Mouse (Mus musculus) embryonic facial prominence, embryonic 10.5 days (tissue): ENCODE measurements around the gene Lmf2. TPM values are rescaled to one million over a fixed set of nuclear protein-coding genes. Genes with fewer than 3 reads are reported as not detected.
A peak's percentile ranks its signal among the peaks of the same experiment; 100 is the strongest.

Experiments used
- DNase-seq: peaks from one replicate; pipeline ENCODE4 v3.0.0-alpha.2; 2017; ENCODE audit warnings: low spot score
- H3K27ac ChIP-seq: fragments of 300-500 bp; sonication (generic); replicated peaks from 2 replicates; pipeline ENCODE4 v1.5.1; 2016; ENCODE audit warnings: mild to moderate bottlenecking
- H3K27me3 ChIP-seq: fragments of 300-500 bp; sonication (generic); replicated peaks from 2 replicates; pipeline ENCODE4 v1.6.1; 2016; ENCODE audit warnings: low read depth, mild to moderate bottlenecking; ENCODE audit not compliant: poor library complexity, severe bottlenecking
- H3K36me3 ChIP-seq: fragments of 300-500 bp; sonication (generic); replicated peaks from 2 replicates; pipeline ENCODE4 v1.6.1; 2016; ENCODE audit warnings: mild to moderate bottlenecking, moderate library complexity
- H3K4me1 ChIP-seq: fragments of 300-500 bp; sonication (generic); 2 replicates; pipeline ENCODE4 v1.6.1; 2016
- H3K4me3 ChIP-seq: fragments of 300-500 bp; sonication (generic); 2 replicates; pipeline ENCODE4 v1.5.1; 2016; ENCODE audit warnings: mild to moderate bottlenecking, moderate library complexity
- H3K9me3 ChIP-seq: fragments of 300-500 bp; sonication (generic); 2 replicates; pipeline ENCODE4 v1.6.1; 2016; ENCODE audit warnings: mild to moderate bottlenecking
- WGBS: fragments of 180-500 bp; shearing (Covaris S2); methylation state at CpG from one replicate; pipeline ENCODE4 v1.1.7; 2016; 5-methylcytosine and 5-hydroxymethylcytosine counted together
- polyA plus RNA-seq: library from polyadenylated mRNA; unstranded; fragments of >200 nt; fragmentation: Nextera tagmentation; extraction: Ambion mirVana; gene quantifications from 2 replicates; pipeline ENCODE4 v1.2.1, GENCODE M21; 2016

The Lmf2 gene
- polyA plus RNA-seq, 1 experiment from 2014 or later: 49.1 TPM

DNA sequence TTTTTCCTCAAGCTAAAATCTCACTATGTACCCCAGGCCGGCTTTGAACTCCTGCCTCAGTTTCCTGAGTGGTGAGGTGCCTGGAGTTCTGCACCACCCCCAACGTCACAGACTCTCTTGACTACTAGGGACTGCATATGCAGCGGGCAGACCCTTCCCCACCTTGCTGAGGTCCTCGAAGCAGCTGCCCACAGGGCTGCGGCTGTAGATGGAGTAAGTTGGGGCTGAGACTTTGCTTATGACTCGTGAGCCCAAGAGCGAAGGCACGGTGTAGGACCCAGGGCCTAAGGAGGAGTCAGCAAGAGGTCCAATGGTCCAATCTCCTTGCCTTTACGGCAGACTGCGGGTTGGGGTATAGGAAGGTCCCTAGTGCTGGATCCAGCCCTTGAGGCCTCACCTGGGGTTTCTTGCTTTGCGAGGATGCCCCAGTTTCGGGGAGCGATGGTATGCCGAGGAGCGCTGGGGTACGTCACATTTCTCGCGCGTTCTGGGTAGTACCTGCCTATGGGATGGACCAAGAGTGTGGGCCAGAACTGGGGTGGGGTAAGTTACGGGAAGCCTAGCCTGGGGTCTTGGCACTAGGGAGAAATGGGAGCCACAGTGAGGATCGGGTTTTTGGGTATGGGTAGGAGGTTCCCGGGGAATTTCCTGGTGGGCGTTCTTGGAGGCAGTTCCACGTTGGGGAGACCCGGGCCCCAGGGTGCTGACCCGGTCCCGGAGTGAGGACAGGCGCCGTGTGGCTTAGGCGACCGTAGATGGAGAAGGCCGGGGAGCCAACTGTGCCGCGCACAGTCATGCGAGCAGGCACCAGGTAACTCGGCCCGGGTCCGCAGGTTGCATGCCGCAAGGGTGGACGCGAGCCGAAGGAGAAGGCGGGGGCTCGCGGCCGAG, 22.7 kb upstream of the Lmf2 start:
- Histone ChIP-seq H3K27ac (peak overlapping the region; percentile 36; the same call in 1 of the 2 replicates), H3K27me3 (peaks cover 85% of the 10 kb centered on the region), H3K4me3 (peak overlapping the region; percentile 53), H3K4me1 (peaks cover 47% of the 10 kb centered on the region), H3K36me3 (no peaks in the 10 kb centered on the region), H3K9me3 (no peaks in the 10 kb centered on the region)
- DNase-seq: peak; percentile 25
- 10% methylated on average over 46 of the region's 46 CpGs for WGBS

DNA sequence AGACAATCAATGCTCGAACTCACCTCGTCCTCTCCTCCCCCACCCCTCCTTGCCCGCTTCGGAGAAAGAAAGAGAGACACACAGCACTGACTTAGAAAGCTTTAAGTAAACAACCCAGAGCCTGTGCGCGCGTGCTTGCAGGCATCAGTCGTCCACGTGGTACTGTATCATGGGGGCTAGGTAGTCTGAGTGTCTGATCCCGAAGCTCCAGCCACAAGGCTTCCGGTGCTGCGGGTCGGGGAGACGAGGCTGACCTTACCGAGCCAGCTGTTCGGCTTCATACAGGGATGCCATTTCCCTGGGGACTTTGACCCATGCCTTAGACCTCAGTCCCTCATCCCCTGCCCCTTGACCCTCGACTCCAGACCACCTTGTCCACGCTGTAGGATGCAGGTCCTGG, 21.9 kb upstream of the Lmf2 start:
- peaks cover 55% of the 10 kb centered on the region for H3K4me1 ChIP-seq
- peaks cover 79% of the 10 kb centered on the region for H3K27me3 ChIP-seq
- H3K36me3 ChIP-seq: peaks cover 6% of the 10 kb centered on the region
- no peaks in the 10 kb centered on the region for H3K9me3 ChIP-seq
- 5% methylated on average over 18 of the region's 18 CpGs for WGBS
- no peak overlapping the region for H3K27ac ChIP-seq
- peak overlapping the region; percentile 32 for H3K4me3 ChIP-seq
- DNase-seq: peak; percentile 37

DNA sequence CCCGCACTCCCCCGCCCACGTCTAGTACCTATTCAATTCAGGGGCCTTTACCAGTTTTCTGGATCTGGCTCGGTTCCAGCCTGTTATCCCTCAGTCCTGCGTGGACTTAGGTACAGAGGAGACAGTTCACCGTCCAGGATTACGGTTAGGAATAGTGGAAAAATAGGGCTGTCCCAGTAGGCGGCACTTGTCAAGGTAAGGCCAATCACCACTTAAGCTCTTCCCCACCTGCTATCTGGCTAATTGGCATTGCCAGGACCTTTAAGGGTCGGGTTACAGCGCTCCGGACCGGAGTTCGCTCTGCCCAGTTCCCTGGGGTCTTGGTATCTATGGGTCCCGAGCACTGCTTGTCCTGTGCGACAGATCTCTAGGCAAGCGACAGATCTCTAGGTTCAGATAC, 21.5 kb upstream of the Lmf2 start, which contains the start of gene Tymp:
Tymp (minus strand) TSS at position 83 of the 400 bp plus-strand sequence.
- Histone ChIP-seq H3K4me3 (peak within 1 kb of the TSS; percentile 32), H3K9me3 (no peaks in the 10 kb centered on the region), H3K27ac (no peak within 1 kb of the TSS), H3K4me1 (peaks cover 59% of the 10 kb centered on the region), H3K27me3 (peaks cover 74% of the 10 kb centered on the region), H3K36me3 (peaks cover 10% of the 10 kb centered on the region)
- 15% methylated on average over 16 of the region's 16 CpGs for WGBS
- DNase-seq: no peak

DNA sequence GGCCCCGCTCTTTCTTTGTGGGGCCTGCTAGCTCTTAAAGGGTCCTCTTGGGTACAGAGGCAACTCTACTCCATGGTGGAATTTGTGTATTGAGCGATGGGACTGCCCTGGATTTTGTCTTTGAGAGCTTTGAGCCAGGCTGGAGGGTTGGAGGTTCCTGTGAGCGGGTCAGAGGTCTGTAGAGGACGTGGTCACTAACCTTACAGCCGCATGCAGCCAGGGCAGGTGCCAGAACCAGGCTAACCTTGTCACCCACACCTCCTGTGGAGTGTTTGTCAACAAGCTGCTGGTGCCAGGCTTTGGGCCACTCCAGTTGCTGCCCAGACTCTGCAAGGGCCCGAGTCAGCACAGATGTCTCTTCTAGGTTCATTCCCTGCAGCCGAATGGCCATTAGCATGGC, 20.6 kb upstream of the Lmf2 start:
- no peak overlapping the region for H3K27ac ChIP-seq
- H3K9me3 ChIP-seq: no peaks in the 10 kb centered on the region
- H3K27me3 ChIP-seq: peaks cover 65% of the 10 kb centered on the region
- WGBS: 82% methylated on average over 7 of the region's 7 CpGs
- peaks cover 60% of the 10 kb centered on the region for H3K4me1 ChIP-seq
- no peak for DNase-seq
- no peak overlapping the region for H3K4me3 ChIP-seq
- peaks cover 19% of the 10 kb centered on the region for H3K36me3 ChIP-seq

DNA sequence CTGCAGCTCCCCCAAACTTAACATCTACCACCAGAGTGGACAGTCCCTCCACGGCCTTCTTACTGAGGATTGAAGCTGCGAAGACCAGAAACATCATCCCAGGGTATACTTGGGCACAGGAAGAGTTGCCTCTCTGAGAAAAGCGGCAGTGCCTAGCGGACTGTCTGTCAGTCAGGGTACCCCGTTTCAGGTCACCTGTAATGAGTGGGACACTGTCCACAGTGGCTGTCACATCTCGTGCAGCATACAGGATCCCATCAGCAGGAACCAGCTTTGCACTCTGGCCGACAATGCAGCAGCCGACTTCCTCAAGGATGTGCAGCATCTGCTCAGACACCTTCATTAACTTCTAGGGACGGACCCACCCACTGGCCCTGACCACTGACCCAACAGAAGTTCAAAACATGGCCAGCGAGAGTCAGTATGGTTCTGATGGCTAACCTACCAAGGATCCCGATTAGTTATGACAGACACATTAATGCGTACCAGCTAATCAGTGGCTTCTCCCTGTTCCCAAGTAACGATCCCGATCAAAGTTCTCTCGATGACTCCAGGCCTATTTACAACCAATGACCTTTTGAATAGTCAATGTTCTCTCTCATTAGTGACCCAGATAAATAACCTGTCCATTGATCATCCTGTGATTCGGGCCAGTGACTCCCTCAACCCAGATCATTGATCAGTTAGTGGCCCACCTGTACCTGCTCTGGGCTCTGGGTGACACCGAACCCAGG, 19.5 kb upstream of the Lmf2 start:
- DNase-seq: no peak
- Histone ChIP-seq H3K27me3 (peaks cover 55% of the 10 kb centered on the region), H3K27ac (no peak overlapping the region), H3K4me1 (peaks cover 60% of the 10 kb centered on the region), H3K36me3 (peaks cover 30% of the 10 kb centered on the region), H3K9me3 (no peaks in the 10 kb centered on the region), H3K4me3 (peak overlapping the region; percentile 73)
- WGBS: 92% methylated on average over 17 of the region's 17 CpGs

DNA sequence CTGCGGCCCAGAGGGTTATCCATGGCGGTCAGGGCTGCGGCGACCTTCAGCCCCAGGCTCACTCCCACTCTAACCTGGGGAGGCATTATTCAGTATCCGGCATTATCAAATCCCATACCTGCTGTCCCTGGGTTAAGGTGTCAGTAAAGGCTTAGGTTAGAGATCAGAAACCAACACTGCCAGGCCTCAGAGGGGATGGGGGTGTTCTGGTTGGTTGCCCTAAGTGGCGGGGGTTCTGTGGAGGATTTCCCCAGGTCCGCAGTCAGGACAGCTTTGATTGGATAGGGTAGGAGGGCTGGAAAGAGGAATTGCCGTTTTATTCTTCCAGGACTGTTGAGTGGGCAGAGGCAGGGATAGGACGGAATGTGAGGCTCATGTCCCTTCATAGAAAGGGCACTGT, 18.9 kb upstream of the Lmf2 start:
- Histone ChIP-seq H3K4me1 (peaks cover 58% of the 10 kb centered on the region), H3K27ac (peak overlapping the region; percentile 94), H3K9me3 (no peaks in the 10 kb centered on the region), H3K4me3 (peak overlapping the region; percentile 73), H3K27me3 (peaks cover 48% of the 10 kb centered on the region), H3K36me3 (peaks cover 36% of the 10 kb centered on the region)
- WGBS: 46% methylated on average over 9 of the region's 9 CpGs
- DNase-seq: no peak

DNA sequence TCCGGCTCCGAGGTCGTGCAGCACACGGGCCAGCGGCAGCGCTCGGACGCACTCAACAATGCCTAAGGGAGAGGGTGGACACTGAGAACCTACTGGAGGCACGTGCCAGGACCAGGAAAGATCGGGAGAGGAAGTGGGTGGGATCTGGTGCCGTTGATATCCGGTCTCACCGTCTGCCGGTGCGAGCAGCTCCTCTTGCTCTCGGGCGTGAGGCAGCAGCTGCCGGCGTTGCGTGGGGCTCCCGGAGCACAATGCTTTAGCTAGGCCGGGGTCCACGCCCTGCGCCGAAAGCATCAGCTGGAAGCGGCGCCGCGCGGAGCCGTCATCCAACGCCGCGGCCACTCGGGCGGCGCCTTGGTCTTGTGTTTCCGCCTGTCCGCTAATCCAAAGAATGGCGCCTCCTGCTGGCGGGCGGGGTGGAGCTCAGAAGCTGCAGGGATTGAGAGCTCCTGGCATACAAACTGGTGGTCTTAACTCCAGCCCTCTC, 18.3 kb upstream of the Lmf2 start, which contains the start of gene Sco2:
Sco2 (minus strand) TSS at position 85 of the 487 bp plus-strand sequence.
- peaks cover 41% of the 10 kb centered on the region for H3K36me3 ChIP-seq
- peaks cover 52% of the 10 kb centered on the region for H3K4me1 ChIP-seq
- H3K27me3 ChIP-seq: peaks cover 43% of the 10 kb centered on the region
- peak; percentile 96 for DNase-seq
- peak within 1 kb of the TSS; percentile 94 for H3K27ac ChIP-seq
- peak within 1 kb of the TSS; percentile 73 for H3K4me3 ChIP-seq
- no peaks in the 10 kb centered on the region for H3K9me3 ChIP-seq
- under 1% methylated on average over 42 of the region's 42 CpGs for WGBS

DNA sequence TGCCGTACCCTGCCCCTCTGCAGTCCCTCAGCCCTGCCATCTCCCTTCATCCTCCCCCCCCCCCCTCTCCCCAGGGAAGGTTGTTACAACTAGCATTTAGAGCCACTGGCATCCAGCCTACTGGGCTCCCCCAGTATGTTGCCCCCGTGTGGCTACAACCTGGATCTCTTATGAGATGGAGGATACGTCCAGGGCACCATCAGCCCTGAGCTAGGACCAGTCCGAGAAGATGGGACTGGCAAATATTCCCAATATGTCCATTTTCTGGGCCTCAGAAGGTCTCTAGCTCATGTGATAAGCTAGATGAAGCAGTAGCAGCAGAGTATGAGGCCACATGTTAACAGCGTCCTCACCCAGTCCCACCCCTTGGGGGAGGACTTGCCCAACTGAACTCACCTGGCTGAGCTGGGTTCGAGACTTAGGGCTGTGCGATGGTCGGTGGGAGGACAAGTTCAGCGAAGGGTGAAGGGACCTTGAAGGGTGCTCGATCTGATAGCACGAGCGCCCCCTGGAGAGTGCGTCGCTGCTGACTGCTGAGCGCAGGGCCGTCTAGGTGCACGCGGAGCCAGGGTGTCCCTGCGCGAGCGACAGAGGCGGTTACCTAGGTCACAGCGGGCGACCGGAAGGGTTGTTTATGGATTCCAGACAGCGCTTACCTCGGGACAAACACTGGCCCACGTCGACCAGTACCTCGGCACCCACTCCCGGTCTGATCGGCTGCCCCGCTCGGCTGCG, 17.7 kb upstream of the Lmf2 start:
- peak; percentile 86 for DNase-seq
- Histone ChIP-seq H3K4me3 (peak overlapping the region; percentile 73), H3K27me3 (peaks cover 37% of the 10 kb centered on the region), H3K36me3 (peaks cover 48% of the 10 kb centered on the region), H3K27ac (peak overlapping the region; percentile 94), H3K9me3 (no peaks in the 10 kb centered on the region), H3K4me1 (peaks cover 46% of the 10 kb centered on the region)
- WGBS: 2% methylated on average over 35 of the region's 35 CpGs

DNA sequence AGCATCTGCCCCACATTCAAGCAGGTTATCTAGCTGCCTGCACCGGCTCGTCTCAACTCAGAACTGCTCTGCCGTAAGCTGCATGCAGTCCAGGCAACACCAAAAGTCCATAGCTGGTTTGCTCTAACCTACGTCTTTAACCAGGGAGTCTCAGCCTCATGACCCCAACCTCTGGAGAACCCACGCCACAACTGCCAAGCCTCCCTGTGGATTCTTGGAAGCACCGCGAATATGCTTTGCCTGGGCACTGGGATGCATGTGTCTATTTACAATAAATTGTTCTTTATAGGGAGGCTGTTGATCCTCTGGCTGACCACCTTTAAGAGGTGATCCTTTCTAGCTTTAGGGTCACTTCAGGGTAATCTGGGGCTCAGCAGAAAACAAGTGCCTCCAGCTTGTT, 17.1 kb upstream of the Lmf2 start:
- WGBS: 84% methylated on average over 7 of the region's 7 CpGs

DNA sequence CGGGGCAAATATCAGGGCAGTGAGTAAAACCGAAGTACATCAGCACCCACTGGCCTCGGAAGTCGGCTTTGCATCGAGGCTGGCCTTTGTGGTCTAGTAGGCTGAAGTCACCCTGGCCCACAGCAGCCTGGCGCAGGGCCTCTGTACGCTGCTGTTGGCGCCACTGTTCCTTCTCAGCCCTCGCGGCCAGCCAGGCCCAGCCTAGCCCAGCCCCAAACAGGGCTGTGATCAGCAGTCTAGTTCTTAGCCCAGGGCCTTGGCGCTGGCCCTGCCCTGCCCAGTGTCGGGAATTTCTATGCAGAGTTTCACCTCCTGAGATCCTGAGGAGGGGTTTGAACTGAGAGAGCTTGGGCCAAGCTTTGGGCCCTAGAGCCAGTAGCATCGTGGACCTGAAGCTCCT, 16.6 kb upstream of the Lmf2 start:
- 90% methylated on average over 13 of the region's 13 CpGs for WGBS
- H3K9me3 ChIP-seq: no peaks in the 10 kb centered on the region
- peak overlapping the region; percentile 73; the same call in 1 of the 2 replicates for H3K4me3 ChIP-seq
- no peak overlapping the region for H3K27ac ChIP-seq
- peaks cover 59% of the 10 kb centered on the region for H3K36me3 ChIP-seq
- peaks cover 35% of the 10 kb centered on the region for H3K4me1 ChIP-seq
- peaks cover 26% of the 10 kb centered on the region for H3K27me3 ChIP-seq
- no peak for DNase-seq

More for the DNA sequence above, 17.1 kb upstream of the Lmf2 start:
- H3K27me3 ChIP-seq: peaks cover 30% of the 10 kb centered on the region
- no peaks in the 10 kb centered on the region for H3K9me3 ChIP-seq
- peak overlapping the region; percentile 73 for H3K4me3 ChIP-seq
- peak overlapping the region; percentile 94; the same call in 1 of the 2 replicates for H3K27ac ChIP-seq
- H3K36me3 ChIP-seq: peaks cover 54% of the 10 kb centered on the region
- no peak for DNase-seq
- peaks cover 40% of the 10 kb centered on the region for H3K4me1 ChIP-seq

DNA sequence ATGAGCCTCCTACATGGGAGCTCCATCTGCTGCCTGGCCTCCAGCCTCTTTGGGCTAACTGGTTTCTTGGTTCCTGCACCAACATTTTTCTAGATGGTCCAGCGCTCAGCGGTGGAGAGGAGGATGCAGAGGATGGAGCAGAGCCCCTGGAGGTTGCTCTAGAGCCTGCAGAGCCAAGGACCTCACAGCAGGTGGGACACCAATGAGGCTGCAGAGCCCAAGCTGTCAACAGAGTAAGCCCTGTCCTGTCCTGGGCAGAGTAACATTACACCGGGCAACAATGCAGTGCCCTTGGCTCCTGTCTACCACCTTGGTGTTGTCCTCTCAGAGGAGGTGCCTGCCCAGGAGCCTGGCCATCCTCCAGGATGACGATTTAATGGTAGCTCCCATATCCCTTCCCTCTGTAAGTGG, 9.7 kb upstream of the Lmf2 start:
- no peak for DNase-seq
- WGBS: 94% methylated on average over 4 of the region's 4 CpGs
- no peaks in the 10 kb centered on the region for H3K9me3 ChIP-seq
- no peaks in the 10 kb centered on the region for H3K4me1 ChIP-seq
- no peaks in the 10 kb centered on the region for H3K27me3 ChIP-seq
- H3K27ac ChIP-seq: no peak overlapping the region
- H3K36me3 ChIP-seq: peaks cover 100% of the 10 kb centered on the region
- H3K4me3 ChIP-seq: no peak overlapping the region

DNA sequence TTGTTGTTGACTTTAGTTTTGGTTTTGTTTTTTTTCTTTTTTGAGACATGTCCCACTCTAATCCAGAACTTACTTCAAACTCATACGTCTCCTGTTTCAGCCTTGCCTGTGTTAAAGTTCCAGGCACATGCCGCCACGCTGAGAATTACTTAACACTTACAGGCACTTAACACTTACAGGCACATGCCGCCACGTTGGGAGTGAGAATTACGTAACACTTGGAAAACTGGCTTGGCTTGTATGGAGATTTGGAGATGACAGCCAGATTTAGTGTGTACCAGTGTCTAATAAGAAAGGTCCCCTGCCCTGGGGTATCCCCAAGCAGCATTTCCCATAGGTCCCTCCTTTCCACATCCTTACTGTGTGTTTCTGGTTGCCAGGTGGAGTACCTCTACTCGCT, 7.6 kb upstream of the Lmf2 start:
- Histone ChIP-seq H3K4me3 (no peak overlapping the region), H3K27me3 (no peaks in the 10 kb centered on the region), H3K36me3 (peaks cover 99% of the 10 kb centered on the region), H3K27ac (no peak overlapping the region), H3K4me1 (peaks cover 9% of the 10 kb centered on the region), H3K9me3 (no peaks in the 10 kb centered on the region)
- 95% methylated on average over 7 of the region's 7 CpGs for WGBS
- DNase-seq: no peak
